Mouse (Mus musculus) 416B (cell line): ENCODE data around the gene Itgb3.
"Not testable (repeated sequence)": the region's sequence is repeated elsewhere in the genome, so short reads cannot be mapped to it uniquely, and the experiment has no call there.

Experiments used
- DNase-seq: peaks from one replicate; pipeline ENCODE4 v3.0.0; 2011; ENCODE audit warnings: low read depth

Gene Itgb3

GRCm38 (mm10) chr11:104607491-104608245 lies at the start of gene Itgb3:
Gene Itgb3 (plus strand): TSS chr11:104608000.
- DNase-seq: peak; percentile 82

- DNase-seq: no peak
Observed at GRCm38 (mm10) chr11:104558065-104558464, 49.7 kb upstream of the Itgb3 start.

- no peak for DNase-seq
Observed at GRCm38 (mm10) chr11:104558651-104559403, 49.0 kb upstream of the Itgb3 start.

GRCm38 (mm10) chr11:104560971-104561370 lies 46.8 kb upstream of the Itgb3 start:
- DNase-seq: no peak

- no peak for DNase-seq
Observed at GRCm38 (mm10) chr11:104563496-104563895, 44.3 kb upstream of the Itgb3 start.

GRCm38 (mm10) chr11:104565172-104565571 lies 42.6 kb upstream of the Itgb3 start:
- DNase-seq: no peak

GRCm38 (mm10) chr11:104566097-104566496 lies 41.7 kb upstream of the Itgb3 start:
- DNase-seq: no peak

- no peak for DNase-seq
Observed at GRCm38 (mm10) chr11:104566796-104567195, 41.0 kb upstream of the Itgb3 start.

GRCm38 (mm10) chr11:104567736-104568135 lies 40.1 kb upstream of the Itgb3 start:
- no peak for DNase-seq

- DNase-seq: no peak
Observed at GRCm38 (mm10) chr11:104568326-104568725, 39.5 kb upstream of the Itgb3 start.

- DNase-seq: not testable (repeated sequence)
Observed at GRCm38 (mm10) chr11:104570515-104570914, 37.3 kb upstream of the Itgb3 start.

- DNase-seq: peak; percentile 86
Observed at GRCm38 (mm10) chr11:104571373-104571772, 36.4 kb upstream of the Itgb3 start.

- no peak for DNase-seq
Observed at GRCm38 (mm10) chr11:104572091-104572490, 35.7 kb upstream of the Itgb3 start.

- no peak for DNase-seq
Observed at GRCm38 (mm10) chr11:104572566-104572965, 35.2 kb upstream of the Itgb3 start.

GRCm38 (mm10) chr11:104576772-104577612 lies 30.8 kb upstream of the Itgb3 start:
- DNase-seq: no peak

GRCm38 (mm10) chr11:104578074-104578473 lies 29.7 kb upstream of the Itgb3 start:
- no peak for DNase-seq

- DNase-seq: no peak
Observed at GRCm38 (mm10) chr11:104579084-104579483, 28.7 kb upstream of the Itgb3 start.

GRCm38 (mm10) chr11:104579575-104579974 lies 28.2 kb upstream of the Itgb3 start:
- no peak for DNase-seq

GRCm38 (mm10) chr11:104580091-104580490 lies 27.7 kb upstream of the Itgb3 start:
- no peak for DNase-seq

GRCm38 (mm10) chr11:104580606-104581005 lies 27.2 kb upstream of the Itgb3 start:
- peak; percentile 31 for DNase-seq

GRCm38 (mm10) chr11:104581446-104582307 lies 26.1 kb upstream of the Itgb3 start:
- peak; percentile 95 for DNase-seq

GRCm38 (mm10) chr11:104582308-104582606 lies 25.5 kb upstream of the Itgb3 start:
- DNase-seq: no peak
